Mouse (Mus musculus): ENCODE measurements at regions not wholly inside any gene's neighbourhood (a gene's known extent, or its start where the extent isn't known, plus 50 kb on each side); places are given as distances from the start of the nearest gene placed in this dataset.
"Not testable (repeated sequence)": the region's sequence is repeated elsewhere in the genome, so short reads cannot be mapped to it uniquely, and the experiment has no call there.

DNA sequence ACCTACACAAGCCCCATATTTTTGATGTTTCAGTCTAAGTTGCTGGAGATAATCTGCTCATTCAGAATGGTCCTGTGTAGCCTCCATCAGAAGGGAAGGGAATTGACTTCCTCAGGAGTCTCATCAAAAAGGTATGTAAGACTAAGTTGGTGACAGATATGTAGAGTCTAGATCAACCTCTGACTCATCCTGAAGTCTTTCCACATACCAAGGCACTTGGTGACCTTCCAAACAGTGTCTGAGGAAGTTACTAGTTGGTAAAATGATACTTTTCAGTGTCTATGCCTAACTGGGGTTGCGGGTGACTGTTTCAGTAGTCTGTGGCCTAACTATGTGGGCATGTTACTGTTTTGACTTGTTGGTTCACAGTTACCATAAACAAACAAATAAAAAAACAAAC is 133.0 kb upstream of the Plcb4 start:
- no peak for DNase-seq

GRCm38 (mm10) chr2:135529619-135530018 is 129.2 kb upstream of the Plcb4 start:
- no peak for DNase-seq

GRCm38 (mm10) chr2:135536303-135536871 is 122.4 kb upstream of the Plcb4 start:
- no peak for DNase-seq

DNA sequence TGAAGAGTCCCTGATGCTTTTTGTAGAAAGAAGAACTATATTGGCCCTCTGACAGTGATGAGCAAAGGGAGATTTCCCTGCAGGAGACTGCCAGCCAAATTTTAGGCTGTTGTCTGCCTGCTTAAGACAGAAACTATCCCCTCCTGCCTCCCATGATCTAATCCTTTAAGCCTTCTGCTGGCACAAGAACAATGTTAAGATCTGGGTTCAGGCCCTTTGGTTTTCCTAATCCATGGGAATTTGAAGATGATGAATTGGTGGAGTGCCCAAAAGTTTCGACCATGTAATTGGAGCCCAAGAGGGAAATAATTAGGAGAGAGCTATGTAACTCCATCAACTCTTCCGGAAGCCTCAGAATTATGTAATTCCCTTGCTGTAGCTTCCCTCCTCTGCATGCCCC is 120.8 kb upstream of the Plcb4 start:
- DNase-seq: no peak

DNA sequence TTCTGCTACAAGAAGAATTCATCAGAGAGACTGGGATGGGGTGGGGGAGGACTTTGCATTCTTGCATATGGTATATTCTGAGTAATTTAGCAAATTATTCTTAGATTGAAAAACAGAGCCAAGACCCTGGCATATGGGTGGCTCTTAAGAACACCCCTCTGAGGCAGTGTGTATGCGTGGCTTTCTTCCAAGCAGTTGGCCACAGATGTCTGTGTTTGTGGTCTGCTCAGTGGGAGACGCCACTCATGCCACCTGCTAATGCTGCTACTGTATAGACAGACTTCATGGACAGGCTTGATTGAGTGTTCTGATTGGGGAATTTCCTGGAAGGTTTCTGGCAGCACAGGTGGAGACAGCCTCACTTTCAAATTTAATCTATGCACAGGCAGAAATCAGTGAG is 117.8 kb upstream of the Plcb4 start:
- no peak for DNase-seq

DNA sequence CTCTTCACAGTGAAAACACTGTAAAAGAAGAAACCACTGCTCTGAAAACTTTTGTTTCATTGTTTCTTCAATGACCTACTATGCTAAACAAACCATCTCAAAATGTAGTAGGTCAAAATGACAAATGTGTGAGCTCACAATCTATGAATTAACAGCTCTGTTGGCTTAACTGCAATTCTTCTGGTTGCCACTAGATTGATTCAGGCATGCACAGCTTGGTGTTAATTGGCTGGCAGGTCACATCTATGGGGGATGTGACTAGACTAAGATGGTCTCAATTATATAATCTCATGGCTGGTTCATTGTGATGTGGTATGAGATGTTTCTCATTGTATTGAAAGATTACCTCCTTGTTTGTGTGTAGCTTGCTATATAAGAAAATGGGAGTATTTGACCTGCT is 116.9 kb upstream of the Plcb4 start:
- DNase-seq: no peak

- no peak for DNase-seq
These were observed 113.9 kb upstream of the Plcb4 start for GRCm38 (mm10) chr2:135544882-135545281.

- DNase-seq: no peak
These were observed 110.8 kb upstream of the Plcb4 start for GRCm38 (mm10) chr2:135547966-135548365.

- DNase-seq: no peak
These were observed 105.8 kb upstream of the Plcb4 start for GRCm38 (mm10) chr2:135553031-135553430.

DNA sequence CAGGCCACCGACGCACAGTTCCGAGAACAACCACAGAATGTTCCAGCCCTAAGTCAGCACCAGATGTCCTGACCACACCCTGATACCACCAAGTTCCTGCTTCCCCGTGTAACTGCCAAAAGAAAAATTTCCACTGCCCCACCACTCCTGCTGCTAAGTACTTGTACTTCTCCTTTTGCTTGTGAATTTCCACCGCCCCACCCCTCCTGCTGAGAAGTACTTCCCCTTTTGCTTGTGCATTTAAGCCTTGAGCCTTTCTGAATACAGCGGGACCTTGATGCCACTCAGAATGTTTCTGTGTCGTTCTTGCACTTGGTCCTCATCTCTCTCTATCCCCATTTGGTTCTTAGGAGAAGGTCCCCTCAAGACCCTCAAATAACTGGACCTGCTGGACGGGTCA is 100.8 kb upstream of the Plcb4 start:
- DNase-seq: not testable (repeated sequence)

GRCm38 (mm10) chr2:135559328-135559727 is 99.5 kb upstream of the Plcb4 start:
- no peak for DNase-seq

- DNase-seq: no peak
These were observed 98.7 kb upstream of the Plcb4 start for GRCm38 (mm10) chr2:135559933-135560710.

DNA sequence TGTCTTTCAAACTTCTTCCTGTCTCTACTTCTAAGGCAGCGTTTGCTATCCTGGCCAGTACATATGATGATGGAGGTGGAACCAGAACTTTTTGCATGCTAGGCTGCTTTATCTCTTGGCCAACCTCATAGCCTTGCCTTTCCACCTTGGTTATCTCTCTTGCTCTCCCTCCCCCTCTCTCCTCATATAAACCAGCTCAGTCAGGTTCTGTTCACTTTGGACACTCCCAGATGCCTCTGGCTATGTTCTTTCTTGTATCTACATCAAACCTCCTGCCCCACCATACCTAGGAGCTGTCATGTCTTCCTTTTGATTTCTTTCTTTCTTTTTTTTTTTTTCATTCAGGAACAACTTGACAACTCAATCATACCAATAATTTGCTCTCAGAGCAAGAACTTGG is 98.0 kb upstream of the Plcb4 start:
- DNase-seq: no peak

DNA sequence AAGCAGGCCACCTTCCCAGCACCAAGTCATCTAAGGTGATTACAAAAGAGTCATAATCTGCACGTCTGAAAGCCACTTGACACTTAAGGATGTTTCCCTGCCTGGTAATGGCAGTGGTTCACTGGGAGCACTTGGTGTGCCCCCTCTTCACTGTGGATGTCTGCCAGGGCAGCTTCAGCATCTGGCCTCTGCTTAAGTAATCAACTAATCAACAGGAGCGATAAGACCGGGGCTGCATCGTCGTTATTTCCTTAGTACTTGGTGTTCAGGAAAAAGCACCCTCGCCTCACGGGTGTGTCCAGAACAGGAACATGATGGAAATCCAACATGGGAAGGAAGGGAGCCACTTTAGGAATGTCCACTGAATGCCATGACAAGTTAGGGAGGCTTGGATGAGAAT is 97.1 kb upstream of the Plcb4 start:
- peak; percentile 41 for DNase-seq

DNA sequence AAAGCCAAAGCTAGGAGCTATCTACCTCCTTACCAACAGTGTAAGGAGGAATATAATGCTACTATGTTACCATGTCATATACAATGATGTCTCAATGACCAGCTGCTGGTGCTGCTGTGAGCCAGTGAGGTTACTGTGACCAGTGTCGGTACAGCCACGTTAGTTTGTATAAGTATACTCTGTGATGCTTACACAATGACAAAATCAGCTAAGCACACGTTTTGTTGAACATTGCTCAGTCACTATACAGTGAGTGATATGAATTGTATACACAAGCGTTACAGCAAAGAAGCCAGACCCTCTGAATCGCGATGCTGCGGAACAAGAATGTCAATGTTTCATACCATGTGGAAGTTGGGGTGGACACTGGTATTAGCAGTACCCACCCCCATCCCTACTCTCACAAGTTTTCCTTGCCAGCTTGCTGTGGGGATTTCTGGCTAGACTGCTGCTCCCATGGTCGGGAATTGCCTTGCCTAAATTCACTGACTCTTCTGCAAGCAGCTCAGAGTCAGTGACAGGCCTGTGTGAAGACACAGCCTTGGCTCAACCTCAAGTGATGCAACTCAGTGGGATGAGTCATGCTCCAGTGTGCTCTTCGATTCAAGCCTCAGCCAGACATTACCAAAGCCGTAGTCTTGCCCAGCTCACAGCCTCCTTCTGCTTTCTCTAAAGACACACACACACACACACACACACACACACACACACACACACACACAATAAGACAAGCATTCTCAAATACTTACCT is 96.5 kb upstream of the Plcb4 start:
- DNase-seq: peak; percentile 86

GRCm38 (mm10) chr2:135564231-135564630 is 94.6 kb upstream of the Plcb4 start:
- DNase-seq: no peak

DNA sequence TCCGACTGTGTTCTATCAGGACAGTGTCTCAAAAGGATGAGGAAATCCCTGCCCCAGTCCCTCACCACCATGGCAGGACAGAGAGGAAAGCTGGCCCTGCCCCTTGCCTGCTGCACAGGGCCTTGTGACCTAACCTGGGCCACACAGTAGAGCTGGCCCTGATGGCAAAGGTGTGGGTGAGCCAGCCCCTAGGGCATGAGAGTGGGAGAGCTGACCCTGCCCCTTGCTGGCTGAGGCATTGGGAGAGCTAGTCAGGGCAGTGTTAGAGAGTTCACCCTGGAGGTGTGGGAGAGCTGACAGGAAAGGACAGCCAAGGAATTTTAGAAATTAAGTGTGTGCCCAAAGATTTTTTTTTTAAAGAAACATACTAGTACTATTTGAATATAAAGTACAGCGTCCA is 90.5 kb upstream of the Plcb4 start:
- no peak for DNase-seq

- DNase-seq: no peak
These were observed 87.2 kb upstream of the Plcb4 start for GRCm38 (mm10) chr2:135571599-135571998.

DNA sequence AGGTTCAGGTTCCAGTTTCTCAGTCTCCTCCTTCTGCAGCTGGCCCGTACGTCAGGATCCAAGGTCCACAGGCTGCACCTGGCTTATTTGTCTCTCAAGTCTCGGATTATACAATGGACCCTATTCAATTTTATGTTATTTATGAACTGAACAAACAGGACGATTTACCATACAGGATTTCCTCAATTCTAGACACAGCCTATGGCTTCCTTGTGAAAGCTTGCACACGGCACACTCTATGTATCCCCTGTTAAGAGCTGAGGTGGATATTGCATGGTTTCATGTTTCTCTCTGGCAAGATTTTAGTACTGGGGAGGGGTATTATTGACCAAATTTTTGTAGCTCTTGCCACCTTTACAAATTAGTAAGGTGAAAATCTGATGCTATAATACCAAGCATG is 81.6 kb upstream of the Plcb4 start:
- no peak for DNase-seq

- DNase-seq: no peak
These were observed 80.7 kb upstream of the Plcb4 start for GRCm38 (mm10) chr2:135578135-135578534.

DNA sequence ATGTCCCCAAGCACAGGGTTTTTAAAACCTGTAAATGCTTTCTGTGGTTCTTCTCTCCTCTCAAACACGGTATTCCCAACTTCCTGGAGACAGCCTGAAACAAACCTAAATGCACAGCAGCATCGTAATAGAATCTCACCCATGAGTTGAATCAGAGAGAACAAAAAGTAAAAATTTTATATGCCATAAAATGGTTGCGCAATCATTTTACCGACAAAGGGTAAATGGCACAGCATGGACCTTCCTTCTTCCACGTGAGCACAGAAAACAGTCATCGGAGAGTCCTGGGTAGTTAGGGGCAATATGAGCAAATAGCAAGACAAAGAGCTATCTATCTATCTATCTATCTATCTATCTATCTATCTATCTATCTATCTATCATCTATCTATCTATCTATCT is 79.3 kb upstream of the Plcb4 start:
- no peak for DNase-seq

DNA sequence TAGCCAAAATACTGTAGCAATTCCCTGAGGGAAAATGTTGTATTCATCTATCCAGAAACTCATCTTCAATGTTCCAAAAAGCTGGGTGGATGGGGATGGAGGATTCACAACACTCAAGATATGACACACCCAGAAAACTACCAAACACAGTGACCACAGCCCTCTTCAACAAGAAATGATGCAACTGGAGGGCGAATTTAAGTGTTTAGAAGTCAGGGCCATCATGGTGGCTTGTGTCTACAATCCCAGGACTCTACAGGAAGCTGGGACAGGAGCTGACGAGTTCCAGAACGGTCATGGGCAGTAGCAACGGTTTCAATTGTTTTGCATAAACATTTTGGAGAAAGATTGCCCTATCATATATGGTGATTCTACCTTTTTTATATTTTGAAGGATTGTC is 78.8 kb upstream of the Plcb4 start:
- DNase-seq: no peak

- no peak for DNase-seq
These were observed 76.5 kb upstream of the Plcb4 start for GRCm38 (mm10) chr2:135582341-135582740.

DNA sequence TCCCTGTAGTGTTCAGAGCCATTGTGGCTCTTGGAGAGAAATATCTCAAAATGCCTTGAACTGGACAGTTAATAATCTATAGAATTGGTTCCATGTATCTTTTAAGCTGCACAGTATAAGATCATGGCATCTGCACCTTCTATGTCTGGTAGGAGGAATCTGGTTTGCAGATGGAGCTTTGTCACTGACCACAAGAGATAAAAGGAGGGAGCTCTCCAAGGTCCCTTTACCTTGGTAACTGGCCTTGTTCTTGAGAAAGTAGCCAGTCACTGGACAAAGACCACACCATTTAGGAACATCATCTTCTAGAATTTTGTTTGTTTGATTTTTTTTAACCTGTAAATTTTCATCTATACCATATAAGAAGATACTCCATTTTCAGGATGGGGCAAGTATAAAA is 52.5 kb upstream of the Plcb4 start:
- no peak for DNase-seq
